In the genomic region with DNA sequence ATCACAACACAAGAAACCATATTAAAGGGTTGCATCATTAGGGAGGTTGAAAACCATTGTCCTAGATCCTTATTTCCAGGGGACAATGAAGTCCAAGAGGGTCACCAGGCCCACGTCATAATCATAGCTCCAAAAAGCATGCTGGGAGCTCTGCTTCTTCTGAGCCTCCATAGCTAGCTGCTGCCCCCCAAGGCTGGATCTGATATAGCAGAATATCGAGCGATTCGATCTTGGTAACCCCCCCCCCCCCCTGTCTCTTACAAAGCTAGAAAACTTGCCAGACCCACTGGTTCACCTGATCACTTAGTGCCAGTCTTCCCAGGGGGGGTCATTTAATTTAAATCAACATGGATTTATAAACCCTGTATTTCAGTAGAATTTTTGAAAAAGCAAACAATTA, we compare ENCODE assay signal across 31 mouse cellular contexts. TPM values are rescaled to one million over a fixed set of nuclear protein-coding genes. Genes with fewer than 3 reads are reported as not detected.
DNase-seq lines count a peak whose midpoint lies in the region; ATAC-seq and TF ChIP-seq lines count a peak whose summit lies in the region.
"Had no signal": no experiment of that assay in that cellular context is flagged by ENCODE, and none has a peak within 500 bp of the region (broad histone marks: within the 10 kb centered on the region; RNA-seq: fewer than 3 reads in every experiment).

No protein-coding gene starts in this region.

- H3K9ac ChIP-seq in forebrain, postnatal 0 days = no peak overlapping the region
- no peak overlapping the region for H3K9ac ChIP-seq in forebrain, embryonic 16.5 days (replicated peaks; ENCODE audit: low read depth, low read length)
- H3K9ac ChIP-seq: embryonic facial prominence, embryonic 12.5 days; forebrain, embryonic 15.5 days; heart, embryonic 13.5 days; liver, embryonic 14.5 days; midbrain, embryonic 12.5 days; neural tube, embryonic 13.5 days had no signal

- 70% methylated on average over 4 of the region's 4 CpGs for WGBS in forebrain, postnatal 0 days
- 74% methylated on average over 4 of the region's 4 CpGs for WGBS in forebrain, embryonic 16.5 days

- H3K9me3 ChIP-seq in forebrain, postnatal 0 days (ENCODE audit: low read length) = no peaks in the 10 kb centered on the region
- no peaks in the 10 kb centered on the region for H3K9me3 ChIP-seq in forebrain, embryonic 16.5 days (ENCODE audit: control insufficient read depth, low read length)
- H3K9me3 ChIP-seq: embryonic facial prominence, embryonic 12.5 days; forebrain, embryonic 10.5 days; forebrain, embryonic 15.5 days; heart, embryonic 13.5 days; hindbrain, embryonic 10.5 days; midbrain, embryonic 12.5 days; neural tube, embryonic 13.5 days had no signal

- H3K27me3 ChIP-seq in forebrain, postnatal 0 days (ENCODE audit: insufficient read depth, low read length) = no peaks in the 10 kb centered on the region
- no peaks in the 10 kb centered on the region for H3K27me3 ChIP-seq in forebrain, embryonic 16.5 days (replicated peaks; ENCODE audit: control insufficient read depth, insufficient read depth, low read length)
- H3K27me3 ChIP-seq in splenic B cell, adult 2 months (ENCODE audit: control insufficient read depth, insufficient read depth, low read length, poor library complexity, severe bottlenecking) = no peaks in the 10 kb centered on the region
- H3K27me3 ChIP-seq: CH12.LX; embryonic facial prominence, embryonic 12.5 days; forebrain, embryonic 15.5 days; heart, embryonic 13.5 days; midbrain, embryonic 12.5 days; neural tube, embryonic 13.5 days had no signal

- ATAC-seq in forebrain, postnatal 0 days = no peak
- ATAC-seq in forebrain, embryonic 16.5 days = no peak
- ATAC-seq: activated CD4-positive, CD25-positive, alpha-beta regulatory T cell, adult 4 months; forebrain, embryonic 15.5 days; hindbrain, embryonic 16.5 days; intestine, embryonic 16.5 days had no signal

- no peak for DNase-seq in forebrain, postnatal 0 days
- DNase-seq in layer of hippocampus, adult 2 months (ENCODE audit: low spot score in 2 of 2) = no peak
- DNase-seq in layer of hippocampus, postnatal 14 days (ENCODE audit: low spot score in 2 of 2) = no peak
- DNase-seq in A20 (ENCODE audit: low read depth, low spot score) = peak; percentile 22
- DNase-seq in splenic B cell, adult 2 months (ENCODE audit: low read depth, low spot score) = peak; percentile 10
- no peak for DNase-seq in cerebellum, adult 8-10 months
- DNase-seq: adrenal gland, adult 2 months; adrenal gland, postnatal 36 days; cerebellum, adult 2 months; cerebellum, postnatal 36 days; embryo, embryonic 11 days; heart, postnatal 10 days; kidney, adult 9 months; kidney, postnatal 14 days; liver; lung, adult 2 months; right cerebral cortex, postnatal 4 days had no signal

- H3K4me2 ChIP-seq in forebrain, postnatal 0 days (ENCODE audit: low read depth) = no peak overlapping the region
- H3K4me2 ChIP-seq in forebrain, embryonic 16.5 days (ENCODE audit: low read length) = no peak overlapping the region
- H3K4me2 ChIP-seq: embryonic facial prominence, embryonic 12.5 days; forebrain, embryonic 15.5 days; heart, embryonic 13.5 days; midbrain, embryonic 12.5 days; neural tube, embryonic 13.5 days had no signal

- H3K27ac ChIP-seq in forebrain, postnatal 0 days (ENCODE audit: low read depth, low read length) = no peak overlapping the region
- no peak overlapping the region for H3K27ac ChIP-seq in forebrain, embryonic 16.5 days (ENCODE audit: low read length)
- no peak overlapping the region for H3K27ac ChIP-seq in layer of hippocampus, adult 2 months
- H3K27ac ChIP-seq: embryonic facial prominence, embryonic 12.5 days; forebrain, embryonic 10.5 days; forebrain, embryonic 15.5 days; heart, embryonic 13.5 days; hindbrain, embryonic 10.5 days; liver, embryonic 14.5 days; midbrain, embryonic 12.5 days; neural tube, embryonic 13.5 days had no signal

- TF ChIP-seq CTCF in forebrain, postnatal 0 days (IDR thresholded peaks at IDR 0.05; ENCODE audit: low read depth) = peak; percentile 29; the same call in 1 of the 2 replicates
- peak; percentile 54 for TF ChIP-seq CTCF in layer of hippocampus, adult 2 months (conservative IDR thresholded peaks at IDR 0.05)

- no peak overlapping the region for H3K4me3 ChIP-seq in forebrain, postnatal 0 days (ENCODE audit: low read depth, low read length)
- no peak overlapping the region for H3K4me3 ChIP-seq in forebrain, embryonic 16.5 days (replicated peaks; ENCODE audit: low read length)
- no peak overlapping the region for H3K4me3 ChIP-seq in layer of hippocampus, adult 2 months
- H3K4me3 ChIP-seq: embryonic facial prominence, embryonic 12.5 days; forebrain, embryonic 10.5 days; forebrain, embryonic 15.5 days; heart, embryonic 13.5 days; hindbrain, embryonic 10.5 days; midbrain, embryonic 12.5 days; neural tube, embryonic 13.5 days had no signal

- no peaks in the 10 kb centered on the region for H3K4me1 ChIP-seq in forebrain, postnatal 0 days (ENCODE audit: insufficient read depth)
- no peaks in the 10 kb centered on the region for H3K4me1 ChIP-seq in forebrain, embryonic 16.5 days (replicated peaks; ENCODE audit: control insufficient read depth, insufficient read depth, low read length)
- H3K4me1 ChIP-seq: embryonic facial prominence, embryonic 12.5 days; forebrain, embryonic 10.5 days; forebrain, embryonic 15.5 days; heart, embryonic 13.5 days; hindbrain, embryonic 10.5 days; midbrain, embryonic 12.5 days; neural tube, embryonic 13.5 days had no signal

- no peaks in the 10 kb centered on the region for H3K36me3 ChIP-seq in forebrain, postnatal 0 days (ENCODE audit: insufficient read depth)
- H3K36me3 ChIP-seq in forebrain, embryonic 16.5 days (ENCODE audit: control insufficient read depth, insufficient read depth) = no peaks in the 10 kb centered on the region
- H3K36me3 ChIP-seq in splenic B cell, adult 2 months (ENCODE audit: control insufficient read depth, insufficient read depth, low read length, poor library complexity, severe bottlenecking) = peaks cover 17% of the 10 kb centered on the region
- H3K36me3 ChIP-seq: embryonic facial prominence, embryonic 12.5 days; forebrain, embryonic 10.5 days; forebrain, embryonic 15.5 days; heart, embryonic 13.5 days; hindbrain, embryonic 10.5 days; midbrain, embryonic 12.5 days; neural tube, embryonic 13.5 days had no signal

RNA-seq across cellular contexts. Expression of a gene that starts 51.8 kb away (rescaled TPM):
- 4.4 and 4.5 TPM in 2 replicates for total RNA-seq in forebrain, postnatal 0 days (2014; rRNA removed)
- polyA plus RNA-seq in forebrain, postnatal 0 days (2015; fragmentation: Nextera tagmentation; extraction: Ambion mirVana) = 5.6 and 7.0 TPM in 2 replicates
- polyA plus RNA-seq in forebrain, embryonic 16.5 days (2015; fragmentation: Nextera tagmentation; extraction: Ambion mirVana) = 3.7 and 5.2 TPM in 2 replicates
- total RNA-seq in layer of hippocampus, adult 2 months (2021) = 1 to 10 TPM; 3.4 to 5.7 TPM
- 1 to 10 TPM; 5.3 to 6.2 TPM for total RNA-seq in layer of hippocampus, postnatal 14 days (2021)
- total RNA-seq: CH12.LX; megakaryocyte, adult 5-6 weeks had no signal
- polyA plus RNA-seq: activated CD4-positive, CD25-positive, alpha-beta regulatory T cell, adult 4 months had no signal

Comparison
In these comparisons a context has a peak if more than half of its experiments do, and no peak if none do; other contexts are left out.
1. DNase-seq: peak in A20 (single experiment) and splenic B cell, adult 2 months (single experiment); none in forebrain, postnatal 0 days (single experiment), layer of hippocampus, adult 2 months (0 of 2), layer of hippocampus, postnatal 14 days (0 of 2) and cerebellum, adult 8-10 months (single experiment).